Mouse (Mus musculus) liver, embryonic 15.5 days (tissue): ENCODE measurements around the gene Mycbp2. TPM values are rescaled to one million over a fixed set of nuclear protein-coding genes. Genes with fewer than 3 reads are reported as not detected.

Source experiments
- ATAC-seq: fragments of 200-750 bp; cut with Nextera tagmentation; 2 replicates; pipeline ENCODE4 v1.8.0; 2017; ENCODE audit warnings: moderate number of reproducible peaks, mild to moderate bottlenecking, moderate library complexity; ENCODE audit not compliant: insufficient read depth
- H3K27ac ChIP-seq: fragments of 300-500 bp; sonication (generic); replicated peaks from 2 replicates; pipeline ENCODE4 v1.5.1; 2015; ENCODE audit warnings: mild to moderate bottlenecking, inconsistent platforms
- H3K27me3 ChIP-seq: fragments of 300-500 bp; sonication (generic); 2 replicates; pipeline ENCODE4 v1.6.1; 2015; ENCODE audit warnings: mild to moderate bottlenecking, inconsistent platforms
- H3K36me3 ChIP-seq: fragments of 300-500 bp; sonication (generic); replicated peaks from 2 replicates; pipeline ENCODE4 v1.6.1; 2015; ENCODE audit warnings: moderate library complexity, mild to moderate bottlenecking, inconsistent platforms
- H3K4me1 ChIP-seq: fragments of 300-500 bp; sonication (generic); replicated peaks from 2 replicates; pipeline ENCODE4 v1.6.1; 2015; ENCODE audit warnings: inconsistent platforms
- H3K4me2 ChIP-seq: fragments of 300-500 bp; sonication (generic); 2 replicates; pipeline ENCODE4 v1.6.1; 2015; ENCODE audit warnings: moderate library complexity, mild to moderate bottlenecking, inconsistent platforms
- H3K4me3 ChIP-seq: fragments of 300-500 bp; sonication (generic); replicated peaks from 2 replicates; pipeline ENCODE4 v1.5.1; 2015; ENCODE audit warnings: mild to moderate bottlenecking, inconsistent platforms
- H3K9ac ChIP-seq: fragments of 300-500 bp; sonication (generic); 2 replicates; pipeline ENCODE4 v1.6.1; 2015; ENCODE audit warnings: moderate library complexity, mild to moderate bottlenecking, inconsistent platforms
- H3K9me3 ChIP-seq: fragments of 300-500 bp; sonication (generic); replicated peaks from 2 replicates; pipeline ENCODE4 v1.6.1; 2016; ENCODE audit warnings: inconsistent platforms
- WGBS: fragments of 180-500 bp; shearing (Covaris S2); methylation state at CpG from one replicate; pipeline ENCODE4 v1.1.7; 2015; ENCODE audit warnings: mixed read lengths; ENCODE audit not compliant: insufficient replicate concordance; 5-methylcytosine and 5-hydroxymethylcytosine counted together
- polyA plus RNA-seq: library from polyadenylated mRNA; unstranded; fragments of >200 nt; fragmentation: Nextera tagmentation; extraction: Ambion mirVana; gene quantifications from 2 replicates; pipeline ENCODE4 v1.2.1, GENCODE M21; 2015

The Mycbp2 gene
- polyA plus RNA-seq, 1 experiment from 2014 or later: 6.4 TPM

DNA sequence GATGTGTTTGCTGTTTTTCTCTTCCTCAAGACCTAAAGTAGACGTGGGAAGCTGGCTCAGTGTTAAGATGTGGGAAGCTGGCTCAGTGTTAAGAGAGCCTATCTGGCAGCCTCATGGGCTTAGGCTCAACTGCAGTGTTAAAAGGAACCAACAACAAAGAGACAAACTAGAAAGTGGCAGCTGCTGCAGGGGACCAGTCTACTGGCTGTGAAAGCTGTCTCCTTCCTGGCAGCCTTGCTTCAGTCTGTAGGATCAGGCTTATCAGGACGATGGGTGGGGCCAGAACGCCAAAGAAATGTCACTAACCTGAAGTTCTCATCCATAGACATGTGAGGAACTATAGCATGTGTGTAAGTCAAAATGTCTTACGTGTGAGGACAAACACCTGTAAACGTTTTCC is 183.7 kb downstream of the Mycbp2 start:
- Histone ChIP-seq H3K27ac (no peak overlapping the region), H3K4me3 (no peak overlapping the region), H3K9ac (no peak overlapping the region), H3K4me1 (no peaks in the 10 kb centered on the region; the same call in 1 of the 2 replicates), H3K36me3 (peaks cover 9% of the 10 kb centered on the region), H3K4me2 (no peak overlapping the region), H3K27me3 (no peaks in the 10 kb centered on the region), H3K9me3 (no peaks in the 10 kb centered on the region)
- 58% methylated on average over 5 of the region's 5 CpGs for WGBS
- ATAC-seq: no peak

GRCm38 (mm10) chr14:103155685-103156084 is 190.9 kb downstream of the Mycbp2 start:
- ATAC-seq: no peak
- H3K27me3 ChIP-seq: no peaks in the 10 kb centered on the region
- no peaks in the 10 kb centered on the region for H3K9me3 ChIP-seq
- peaks cover 32% of the 10 kb centered on the region for H3K36me3 ChIP-seq
- WGBS: 72% methylated on average over 7 of the region's 7 CpGs
- H3K4me2 ChIP-seq: no peak overlapping the region
- H3K27ac ChIP-seq: no peak overlapping the region
- no peaks in the 10 kb centered on the region for H3K4me1 ChIP-seq
- H3K4me3 ChIP-seq: no peak overlapping the region
- H3K9ac ChIP-seq: no peak overlapping the region

DNA sequence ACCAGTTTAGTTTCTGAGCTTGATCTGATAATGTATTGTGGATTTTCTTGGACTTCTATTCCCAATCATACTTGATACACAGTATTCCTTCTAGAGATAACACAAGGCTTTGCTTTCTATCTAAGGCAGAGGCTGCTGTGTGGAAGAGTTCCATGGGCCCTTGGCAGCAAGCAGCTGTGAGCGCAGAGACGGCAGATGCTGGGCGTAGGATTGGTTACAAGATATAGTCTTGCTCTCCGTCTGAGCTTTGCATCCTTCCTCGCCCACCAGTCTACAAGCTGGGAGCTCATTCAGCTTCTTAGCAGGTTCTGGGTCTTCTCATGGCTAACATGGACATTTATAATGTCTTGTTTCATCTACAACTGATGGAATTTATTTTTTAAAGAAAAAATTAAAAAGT is 196.5 kb downstream of the Mycbp2 start:
- Histone ChIP-seq H3K36me3 (peaks cover 33% of the 10 kb centered on the region), H3K27me3 (no peaks in the 10 kb centered on the region), H3K4me2 (no peak overlapping the region), H3K9me3 (no peaks in the 10 kb centered on the region), H3K9ac (no peak overlapping the region), H3K4me1 (no peaks in the 10 kb centered on the region), H3K4me3 (no peak overlapping the region), H3K27ac (no peak overlapping the region)
- ATAC-seq: no peak
- WGBS: 85% methylated on average over 5 of the region's 5 CpGs

GRCm38 (mm10) chr14:103131991-103132390 is 214.6 kb downstream of the Mycbp2 start:
- no peaks in the 10 kb centered on the region for H3K4me1 ChIP-seq
- no peaks in the 10 kb centered on the region for H3K27me3 ChIP-seq
- H3K27ac ChIP-seq: no peak overlapping the region
- no peak overlapping the region for H3K9ac ChIP-seq
- no peak overlapping the region for H3K4me3 ChIP-seq
- no peaks in the 10 kb centered on the region for H3K9me3 ChIP-seq
- no peak overlapping the region for H3K4me2 ChIP-seq
- WGBS: 77% methylated on average over 2 of the region's 2 CpGs
- peaks cover 55% of the 10 kb centered on the region for H3K36me3 ChIP-seq
- peak; percentile 77 for ATAC-seq

DNA sequence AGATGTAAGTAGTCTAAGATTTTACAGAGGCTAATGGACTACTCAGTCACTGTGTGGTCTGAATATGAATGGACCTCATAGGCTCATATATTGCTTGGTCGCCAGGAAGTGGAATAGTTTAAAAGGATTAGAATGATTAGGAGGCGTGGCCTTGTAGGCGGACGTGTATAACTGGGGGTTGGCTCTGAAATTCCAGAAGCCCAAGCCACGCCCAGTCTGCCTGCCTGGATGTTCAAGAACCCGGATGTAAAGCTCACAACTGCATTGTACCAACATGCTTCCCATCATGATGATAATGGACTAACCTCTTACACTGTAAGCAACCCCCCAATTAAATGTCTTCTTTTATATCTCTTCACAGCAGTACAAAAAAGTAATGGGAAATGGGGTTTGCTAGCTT is 220.9 kb downstream of the Mycbp2 start:
- H3K27me3 ChIP-seq: no peaks in the 10 kb centered on the region
- H3K4me1 ChIP-seq: no peaks in the 10 kb centered on the region
- H3K36me3 ChIP-seq: peaks cover 63% of the 10 kb centered on the region
- H3K9me3 ChIP-seq: no peaks in the 10 kb centered on the region
- no peak overlapping the region for H3K4me3 ChIP-seq
- no peak for ATAC-seq
- H3K9ac ChIP-seq: no peak overlapping the region
- no peak overlapping the region for H3K4me2 ChIP-seq
- H3K27ac ChIP-seq: no peak overlapping the region
- 76% methylated on average over 6 of the region's 6 CpGs for WGBS

- H3K9ac ChIP-seq: no peak overlapping the region
- H3K4me1 ChIP-seq: no peaks in the 10 kb centered on the region
- peak; percentile 52 for ATAC-seq
- no peak overlapping the region for H3K4me3 ChIP-seq
- WGBS: 87% methylated on average over 3 of the region's 3 CpGs
- H3K36me3 ChIP-seq: peaks cover 50% of the 10 kb centered on the region
- no peaks in the 10 kb centered on the region for H3K27me3 ChIP-seq
- H3K4me2 ChIP-seq: no peak overlapping the region
- H3K9me3 ChIP-seq: no peaks in the 10 kb centered on the region
- H3K27ac ChIP-seq: no peak overlapping the region
Observed at GRCm38 (mm10) chr14:103114994-103115670, 231.5 kb downstream of the Mycbp2 start.

DNA sequence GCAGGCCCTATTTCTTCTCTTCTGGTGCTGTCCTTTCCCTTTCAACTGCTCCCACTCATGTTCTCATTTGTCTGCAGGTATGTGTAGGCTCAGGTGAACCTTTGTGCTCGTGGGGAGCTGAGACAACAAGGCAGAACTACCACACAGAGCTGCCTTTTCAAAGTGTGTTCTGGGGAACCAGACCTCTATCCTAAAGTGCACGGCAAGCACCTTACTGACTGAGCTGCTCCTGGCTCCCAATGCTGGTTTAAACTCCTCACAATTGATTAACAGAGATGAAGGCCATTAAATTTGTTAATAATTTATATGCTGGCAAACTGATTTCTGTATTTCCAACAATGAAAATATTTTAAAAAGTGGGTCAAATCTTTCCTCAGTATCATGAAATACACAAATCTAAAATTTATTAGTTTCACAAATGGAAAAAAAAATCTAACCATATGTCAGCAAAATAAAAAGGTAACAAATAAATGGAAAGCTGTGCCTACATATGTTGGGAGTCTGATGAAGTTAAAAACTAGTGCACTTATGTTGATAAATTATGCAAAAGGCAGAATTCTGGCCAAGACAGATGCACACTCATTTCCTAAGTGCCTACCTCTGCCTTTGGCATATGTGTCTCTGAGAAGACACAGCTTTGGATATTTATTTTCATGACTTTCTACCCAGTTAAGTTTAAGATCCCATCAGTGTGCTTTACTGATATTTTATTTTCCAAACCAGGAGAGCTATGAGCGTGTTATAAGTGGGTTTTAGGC is 233.8 kb downstream of the Mycbp2 start:
- 78% methylated on average over 3 of the region's 3 CpGs for WGBS
- no peak for ATAC-seq
- Histone ChIP-seq H3K27ac (no peak overlapping the region), H3K4me1 (no peaks in the 10 kb centered on the region), H3K4me3 (no peak overlapping the region), H3K36me3 (peaks cover 33% of the 10 kb centered on the region), H3K27me3 (no peaks in the 10 kb centered on the region), H3K9ac (no peak overlapping the region), H3K4me2 (no peak overlapping the region), H3K9me3 (no peaks in the 10 kb centered on the region)

DNA sequence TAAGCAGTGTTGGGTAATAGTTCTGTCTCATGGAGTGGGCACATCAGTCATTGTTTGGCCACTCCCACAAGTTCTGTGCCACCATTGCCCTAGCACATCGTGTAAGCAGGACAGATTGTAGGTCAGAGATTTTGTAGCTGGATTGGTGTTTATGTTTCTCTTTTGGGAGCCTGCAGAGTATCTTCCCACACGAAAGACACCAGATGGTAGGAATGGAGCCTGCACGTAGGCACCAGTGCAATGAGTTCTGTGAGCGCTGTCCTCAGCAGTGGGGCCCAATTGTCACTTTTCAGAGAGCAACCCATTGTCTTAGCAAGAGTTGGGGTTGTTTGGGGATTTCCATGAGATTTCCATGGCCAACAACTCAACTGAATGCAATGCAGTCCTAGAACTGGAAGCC is 236.6 kb downstream of the Mycbp2 start:
- 72% methylated on average over 4 of the region's 4 CpGs for WGBS
- peaks cover 20% of the 10 kb centered on the region for H3K36me3 ChIP-seq
- no peak for ATAC-seq
- H3K4me3 ChIP-seq: no peak overlapping the region
- H3K27ac ChIP-seq: no peak overlapping the region
- no peaks in the 10 kb centered on the region for H3K9me3 ChIP-seq
- no peak overlapping the region for H3K4me2 ChIP-seq
- H3K9ac ChIP-seq: no peak overlapping the region
- no peaks in the 10 kb centered on the region for H3K27me3 ChIP-seq
- H3K4me1 ChIP-seq: no peaks in the 10 kb centered on the region

DNA sequence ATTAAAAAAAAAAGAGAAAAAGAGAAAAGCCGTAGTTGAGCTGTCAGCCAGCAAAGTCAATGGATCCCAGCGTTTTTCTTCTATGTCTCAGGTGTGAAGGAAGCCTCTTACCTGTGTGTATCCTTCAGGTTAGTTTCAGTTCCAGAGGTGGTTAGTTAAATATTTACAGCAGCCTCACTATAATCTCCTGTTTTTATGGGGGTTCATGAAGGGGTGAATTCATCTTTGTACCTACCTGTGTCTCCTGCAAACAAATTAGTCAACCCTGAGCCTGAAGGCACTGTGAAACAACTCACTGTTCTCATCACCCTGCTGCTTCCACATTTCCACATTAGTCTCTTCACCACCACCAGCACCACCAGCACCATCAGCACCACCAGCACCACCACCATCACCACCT is 240.3 kb downstream of the Mycbp2 start:
- Histone ChIP-seq H3K9me3 (no peaks in the 10 kb centered on the region), H3K9ac (no peak overlapping the region), H3K4me3 (no peak overlapping the region), H3K27ac (no peak overlapping the region), H3K4me1 (no peaks in the 10 kb centered on the region; the same call in 1 of the 2 replicates), H3K27me3 (no peaks in the 10 kb centered on the region), H3K4me2 (no peak overlapping the region), H3K36me3 (no peaks in the 10 kb centered on the region)
- ATAC-seq: no peak
- 81% methylated on average over 2 of the region's 2 CpGs for WGBS

DNA sequence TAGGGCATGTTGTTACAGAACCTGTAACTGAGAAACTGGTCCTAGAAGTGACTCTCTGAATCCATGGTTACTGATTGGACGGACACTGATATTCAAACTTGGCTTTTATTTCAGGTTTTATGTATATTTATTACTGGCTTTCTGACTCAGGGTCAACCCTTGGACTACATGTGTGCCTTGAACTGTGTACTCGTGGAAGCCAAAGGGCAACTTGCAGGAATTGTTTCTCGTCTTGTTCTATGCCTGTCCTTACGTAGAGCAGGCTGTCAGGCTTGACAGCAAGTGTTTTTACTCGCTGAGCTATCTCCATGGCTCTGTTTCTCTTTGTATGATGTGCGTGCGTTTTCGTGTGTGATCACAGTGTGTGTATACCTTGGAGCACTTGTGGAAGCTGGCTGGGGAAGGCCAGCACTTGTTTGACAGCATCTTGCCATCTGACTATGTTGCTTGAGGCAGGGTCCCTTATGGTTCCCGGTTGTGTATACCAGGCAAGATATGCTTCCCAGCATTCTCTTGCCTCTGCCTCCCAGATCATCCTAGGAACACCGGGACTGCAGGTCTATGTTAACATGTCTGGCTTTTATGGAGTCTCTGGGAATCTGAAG is 243.8 kb downstream of the Mycbp2 start:
- ATAC-seq: no peak
- Histone ChIP-seq H3K9me3 (no peaks in the 10 kb centered on the region), H3K27ac (no peak overlapping the region)

DNA sequence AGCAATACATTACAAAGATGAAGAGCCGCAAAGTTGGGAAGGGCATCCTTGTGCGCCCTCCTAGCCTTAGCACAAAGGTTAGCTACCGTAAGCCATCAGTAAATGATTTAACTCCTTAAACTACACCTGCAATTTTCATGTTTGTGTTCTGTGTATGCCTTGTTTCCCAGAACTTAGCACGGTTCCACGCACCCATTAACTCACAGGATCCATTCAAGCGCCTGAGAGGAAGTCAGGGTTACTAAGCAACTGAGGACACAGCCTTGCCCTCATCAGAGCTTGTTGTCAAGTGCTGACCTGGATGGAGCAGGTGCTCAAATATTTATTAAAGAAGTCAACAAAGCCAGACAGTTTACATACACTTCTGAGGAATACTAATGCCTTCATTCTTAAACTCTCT is 244.4 kb downstream of the Mycbp2 start:
- H3K27me3 ChIP-seq: no peaks in the 10 kb centered on the region
- no peak overlapping the region for H3K27ac ChIP-seq
- no peaks in the 10 kb centered on the region for H3K9me3 ChIP-seq
- H3K4me3 ChIP-seq: no peak overlapping the region
- peaks cover 9% of the 10 kb centered on the region for H3K4me1 ChIP-seq
- WGBS: 65% methylated on average over 6 of the region's 6 CpGs
- no peaks in the 10 kb centered on the region for H3K36me3 ChIP-seq
- no peak for ATAC-seq
- H3K9ac ChIP-seq: no peak overlapping the region
- no peak overlapping the region for H3K4me2 ChIP-seq

More for the DNA sequence above, 243.8 kb downstream of the Mycbp2 start:
- no peaks in the 10 kb centered on the region for H3K36me3 ChIP-seq
- no peak overlapping the region for H3K4me3 ChIP-seq
- H3K4me2 ChIP-seq: no peak overlapping the region
- no peak overlapping the region for H3K9ac ChIP-seq
- no peaks in the 10 kb centered on the region for H3K27me3 ChIP-seq
- peaks cover 6% of the 10 kb centered on the region for H3K4me1 ChIP-seq
- WGBS: 67% methylated on average over 10 of the region's 10 CpGs
